In genomic region chr14:100227717-100228116, GRCm38 (mm10) we compare ENCODE assay signal across 25 mouse cellular contexts. TPM values are rescaled to one million over a fixed set of nuclear protein-coding genes. Genes with fewer than 3 reads are reported as not detected.
DNase-seq lines count a peak whose midpoint lies in the region; ATAC-seq and TF ChIP-seq lines count a peak whose summit lies in the region.
"Had no signal": no experiment of that assay in that cellular context is flagged by ENCODE, and none has a peak within 500 bp of the region (broad histone marks: within the 10 kb centered on the region; RNA-seq: fewer than 3 reads in every experiment).

No protein-coding gene starts in this region.

- no peak for ATAC-seq in intestine, embryonic 14.5 days (replicated peaks; ENCODE audit: low FRiP score, low TSS enrichment, low read depth)
- no peak for ATAC-seq in intestine, embryonic 15.5 days
- no peak for ATAC-seq in liver, embryonic 11.5 days (replicated peaks; ENCODE audit: low FRiP score)
- no peak for ATAC-seq in midbrain, embryonic 11.5 days (ENCODE audit: low FRiP score)
- ATAC-seq in midbrain, embryonic 14.5 days (ENCODE audit: low FRiP score, low TSS enrichment) = no peak
- peak; percentile 90 for ATAC-seq in liver, postnatal 0 days
- ATAC-seq: activated CD4-positive, CD25-positive, alpha-beta regulatory T cell, adult 4 months; CD4-positive, CD25-positive, alpha-beta regulatory T cell, adult 4 months; forebrain, embryonic 13.5 days; Patski had no signal

- WGBS in intestine, embryonic 14.5 days = 88% methylated on average over 6 of the region's 6 CpGs
- WGBS in intestine, embryonic 15.5 days = 87% methylated on average over 6 of the region's 6 CpGs
- 24% methylated on average over 6 of the region's 6 CpGs for WGBS in liver, adult 2 months
- 79% methylated on average over 6 of the region's 6 CpGs for WGBS in liver, embryonic 11.5 days
- 95% methylated on average over 6 of the region's 6 CpGs for WGBS in midbrain, embryonic 11.5 days
- 96% methylated on average over 6 of the region's 6 CpGs for WGBS in midbrain, embryonic 14.5 days
- 63% methylated on average over 6 of the region's 6 CpGs for WGBS in liver, postnatal 0 days (ENCODE audit: insufficient replicate concordance)

- H3K9ac ChIP-seq in intestine, embryonic 14.5 days (ENCODE audit: low read length) = no peak overlapping the region
- H3K9ac ChIP-seq in intestine, embryonic 15.5 days = no peak overlapping the region
- no peak overlapping the region for H3K9ac ChIP-seq in liver, adult 2 months (ENCODE audit: low read depth, low read length)
- H3K9ac ChIP-seq in liver, embryonic 11.5 days (ENCODE audit: low read depth, low read length) = no peak overlapping the region
- H3K9ac ChIP-seq in midbrain, embryonic 11.5 days (ENCODE audit: low read length) = no peak overlapping the region
- no peak overlapping the region for H3K9ac ChIP-seq in midbrain, embryonic 14.5 days (replicated peaks; ENCODE audit: low read length)
- H3K9ac ChIP-seq in liver, postnatal 0 days (replicated peaks) = no peak overlapping the region
- H3K9ac ChIP-seq: embryonic facial prominence, embryonic 12.5 days; forebrain, embryonic 13.5 days had no signal

- peak; percentile 4 for DNase-seq in intestine, embryonic 14.5 days (ENCODE audit: low spot score)
- no peak for DNase-seq in liver, adult 2 months (ENCODE audit: extremely low read depth, low read depth, low spot score)
- DNase-seq in liver, embryonic 11.5 days (ENCODE audit: low spot score) = no peak
- DNase-seq in midbrain, embryonic 11.5 days (ENCODE audit: low spot score, missing footprints) = peak; percentile 57
- DNase-seq in midbrain, embryonic 14.5 days = no peak
- no peak for DNase-seq in liver, postnatal 0 days
- DNase-seq in heart, adult 11 months = no peak
- DNase-seq: adrenal gland, adult 8-10 months; adrenal gland, postnatal 14 days; adrenal gland, postnatal 36 days; B cell, adult 2 months; cerebellum, adult 11-12 months; cerebellum, adult 2 months; cerebellum, adult 9-10 months; cerebellum, postnatal 10 days; cerebellum, postnatal 25 days had no signal

- TF ChIP-seq POLR2A in liver, adult 2 months (IDR thresholded peaks at IDR 0.05; ENCODE audit: extremely low read depth, insufficient read depth, low read length) = no peak

- no peaks in the 10 kb centered on the region for H3K9me3 ChIP-seq in intestine, embryonic 14.5 days (ENCODE audit: control insufficient read depth, low read length)
- H3K9me3 ChIP-seq in intestine, embryonic 15.5 days = no peaks in the 10 kb centered on the region
- no peaks in the 10 kb centered on the region for H3K9me3 ChIP-seq in liver, embryonic 11.5 days (ENCODE audit: control insufficient read depth, low read length)
- no peaks in the 10 kb centered on the region for H3K9me3 ChIP-seq in midbrain, embryonic 11.5 days (ENCODE audit: control insufficient read depth, low read length)
- H3K9me3 ChIP-seq in midbrain, embryonic 14.5 days (ENCODE audit: control insufficient read depth, low read length) = no peaks in the 10 kb centered on the region
- H3K9me3 ChIP-seq in liver, postnatal 0 days (ENCODE audit: low read length) = no peaks in the 10 kb centered on the region
- H3K9me3 ChIP-seq: embryonic facial prominence, embryonic 10.5 days; embryonic facial prominence, embryonic 12.5 days; forebrain, embryonic 13.5 days had no signal

- no peak overlapping the region for H3K4me3 ChIP-seq in intestine, embryonic 14.5 days (ENCODE audit: low read depth, low read length)
- H3K4me3 ChIP-seq in intestine, embryonic 15.5 days (replicated peaks) = no peak overlapping the region
- H3K4me3 ChIP-seq in liver, adult 2 months (ENCODE audit: insufficient read depth, low read depth, low read length) = no peak overlapping the region
- no peak overlapping the region for H3K4me3 ChIP-seq in liver, embryonic 11.5 days (ENCODE audit: low read depth, low read length)
- no peak overlapping the region for H3K4me3 ChIP-seq in midbrain, embryonic 11.5 days (ENCODE audit: low read depth, low read length)
- H3K4me3 ChIP-seq in midbrain, embryonic 14.5 days (replicated peaks; ENCODE audit: low read depth, low read length) = no peak overlapping the region
- H3K4me3 ChIP-seq in liver, postnatal 0 days (ENCODE audit: low read depth, low read length) = no peak overlapping the region
- H3K4me3 ChIP-seq: embryonic facial prominence, embryonic 10.5 days; embryonic facial prominence, embryonic 12.5 days; forebrain, embryonic 13.5 days had no signal

- no peaks in the 10 kb centered on the region for H3K36me3 ChIP-seq in intestine, embryonic 14.5 days (ENCODE audit: control insufficient read depth, insufficient read depth, low read length)
- no peaks in the 10 kb centered on the region for H3K36me3 ChIP-seq in intestine, embryonic 15.5 days
- no peaks in the 10 kb centered on the region for H3K36me3 ChIP-seq in liver, adult 2 months (ENCODE audit: control insufficient read depth, insufficient read depth, low read length)
- H3K36me3 ChIP-seq in liver, embryonic 11.5 days (ENCODE audit: control insufficient read depth, insufficient read depth, low read length) = no peaks in the 10 kb centered on the region
- H3K36me3 ChIP-seq in midbrain, embryonic 11.5 days (ENCODE audit: control insufficient read depth, insufficient read depth, low read length) = no peaks in the 10 kb centered on the region
- H3K36me3 ChIP-seq in midbrain, embryonic 14.5 days (ENCODE audit: control insufficient read depth, insufficient read depth, low read length) = no peaks in the 10 kb centered on the region
- H3K36me3 ChIP-seq in liver, postnatal 0 days (replicated peaks; ENCODE audit: insufficient read depth, low read length) = no peaks in the 10 kb centered on the region
- H3K36me3 ChIP-seq: embryonic facial prominence, embryonic 12.5 days; G1E had no signal

- TF ChIP-seq EP300 in liver, postnatal 0 days (IDR thresholded peaks at IDR 0.05; ENCODE audit: low read depth) = no peak

- TF ChIP-seq CTCF in liver, adult 2 months (IDR thresholded peaks at IDR 0.05; ENCODE audit: low read depth, low read length) = no peak
- TF ChIP-seq CTCF in liver, postnatal 0 days (IDR thresholded peaks at IDR 0.05; ENCODE audit: low read depth) = no peak

- no peak overlapping the region for H3K4me2 ChIP-seq in intestine, embryonic 14.5 days (ENCODE audit: low read length)
- H3K4me2 ChIP-seq in intestine, embryonic 15.5 days (replicated peaks) = no peak overlapping the region
- H3K4me2 ChIP-seq in liver, embryonic 11.5 days = no peak overlapping the region
- H3K4me2 ChIP-seq in midbrain, embryonic 11.5 days = no peak overlapping the region
- H3K4me2 ChIP-seq in midbrain, embryonic 14.5 days (ENCODE audit: low read length) = no peak overlapping the region
- H3K4me2 ChIP-seq in liver, postnatal 0 days (ENCODE audit: low read depth, low read length) = peak overlapping the region; percentile 18; the same call in 1 of the 2 replicates
- H3K4me2 ChIP-seq: embryonic facial prominence, embryonic 12.5 days; forebrain, embryonic 13.5 days had no signal

- peaks cover 11% of the 10 kb centered on the region for H3K4me1 ChIP-seq in intestine, embryonic 14.5 days (replicated peaks; ENCODE audit: control insufficient read depth, insufficient read depth, low read length)
- no peaks in the 10 kb centered on the region for H3K4me1 ChIP-seq in intestine, embryonic 15.5 days (replicated peaks)
- H3K4me1 ChIP-seq in liver, adult 2 months (ENCODE audit: control insufficient read depth, insufficient read depth, low read length) = peaks cover 52% of the 10 kb centered on the region
- no peaks in the 10 kb centered on the region for H3K4me1 ChIP-seq in liver, embryonic 11.5 days (replicated peaks; ENCODE audit: control insufficient read depth, insufficient read depth, low read length)
- no peaks in the 10 kb centered on the region for H3K4me1 ChIP-seq in midbrain, embryonic 11.5 days (ENCODE audit: control insufficient read depth, insufficient read depth, low read length)
- H3K4me1 ChIP-seq in midbrain, embryonic 14.5 days (ENCODE audit: control insufficient read depth, insufficient read depth, low read length) = no peaks in the 10 kb centered on the region
- peaks cover 6% of the 10 kb centered on the region for H3K4me1 ChIP-seq in liver, postnatal 0 days (ENCODE audit: insufficient read depth)
- H3K4me1 ChIP-seq: forebrain, embryonic 13.5 days had no signal

- peaks cover 30% of the 10 kb centered on the region for H3K79me2 ChIP-seq in liver, adult 2 months (ENCODE audit: control insufficient read depth, insufficient read depth, low read length)

- no peaks in the 10 kb centered on the region for H3K27me3 ChIP-seq in intestine, embryonic 14.5 days (replicated peaks; ENCODE audit: control insufficient read depth, insufficient read depth, low read length)
- no peaks in the 10 kb centered on the region for H3K27me3 ChIP-seq in intestine, embryonic 15.5 days (replicated peaks)
- no peaks in the 10 kb centered on the region for H3K27me3 ChIP-seq in liver, adult 2 months (ENCODE audit: control insufficient read depth, insufficient read depth, low read length)
- H3K27me3 ChIP-seq in liver, embryonic 11.5 days (replicated peaks; ENCODE audit: control insufficient read depth, insufficient read depth, low read length) = no peaks in the 10 kb centered on the region
- H3K27me3 ChIP-seq in midbrain, embryonic 11.5 days (ENCODE audit: control insufficient read depth, insufficient read depth, low read length) = no peaks in the 10 kb centered on the region
- no peaks in the 10 kb centered on the region for H3K27me3 ChIP-seq in midbrain, embryonic 14.5 days (ENCODE audit: control insufficient read depth, insufficient read depth, low read length)
- H3K27me3 ChIP-seq in liver, postnatal 0 days (ENCODE audit: insufficient read depth, low read length) = no peaks in the 10 kb centered on the region
- H3K27me3 ChIP-seq: CH12.LX; embryonic facial prominence, embryonic 12.5 days; forebrain, embryonic 13.5 days had no signal

- H3K27ac ChIP-seq in intestine, embryonic 14.5 days (ENCODE audit: low read depth) = no peak overlapping the region
- no peak overlapping the region for H3K27ac ChIP-seq in intestine, embryonic 15.5 days
- H3K27ac ChIP-seq in liver, adult 2 months (replicated peaks; ENCODE audit: insufficient read depth, low read depth, low read length) = peak overlapping the region; percentile 32; the same call in 1 of the 2 replicates
- H3K27ac ChIP-seq in liver, embryonic 11.5 days (ENCODE audit: low read depth, low read length) = no peak overlapping the region
- no peak overlapping the region for H3K27ac ChIP-seq in midbrain, embryonic 11.5 days (ENCODE audit: low read depth, low read length)
- H3K27ac ChIP-seq in midbrain, embryonic 14.5 days (replicated peaks; ENCODE audit: low read depth, low read length) = no peak overlapping the region
- peak overlapping the region; percentile 63 for H3K27ac ChIP-seq in liver, postnatal 0 days (ENCODE audit: low read depth)
- H3K27ac ChIP-seq: embryonic facial prominence, embryonic 10.5 days; embryonic facial prominence, embryonic 12.5 days; forebrain, embryonic 13.5 days had no signal

RNA-seq across cellular contexts. Expression of gene Klf12, which starts 56.8 kb away (rescaled TPM):
- polyA plus RNA-seq in intestine, embryonic 14.5 days (2014; fragmentation: Nextera tagmentation; extraction: Ambion mirVana) = 14.8 and 18.5 TPM in 2 replicates
- 10.6 TPM in 2 replicates for polyA plus RNA-seq in intestine, embryonic 15.5 days (2015; fragmentation: Nextera tagmentation; extraction: Ambion mirVana)
- 25.8 and 29.2 TPM in 2 replicates for total RNA-seq in liver, adult 2 months (2014; rRNA removed)
- polyA plus RNA-seq in liver, adult 2 months (2012; rRNA removed) = 17.9 and 20.7 TPM in 2 replicates
- 11.6 and 11.8 TPM in 2 replicates for polyA plus RNA-seq in liver, embryonic 11.5 days (2014; fragmentation: Nextera tagmentation; extraction: Ambion mirVana)
- 27.7 and 35.8 TPM in 2 replicates for polyA plus RNA-seq in midbrain, embryonic 11.5 days (2014; fragmentation: Nextera tagmentation; extraction: Ambion mirVana)
- polyA plus RNA-seq in midbrain, embryonic 14.5 days (2014; fragmentation: Nextera tagmentation; extraction: Ambion mirVana) = 36.4 and 61.4 TPM in 2 replicates
- 5.2 and 7.1 TPM in 2 replicates for polyA plus RNA-seq in liver, postnatal 0 days (2015; fragmentation: Nextera tagmentation; extraction: Ambion mirVana)
- polyA plus RNA-seq: G1E had no signal

Comparison
In these comparisons a context has a peak if more than half of its experiments do, and no peak if none do; other contexts are left out.
1. DNase-seq: peak in intestine, embryonic 14.5 days (single experiment) and midbrain, embryonic 11.5 days (single experiment); none in liver, adult 2 months (single experiment), liver, embryonic 11.5 days (single experiment), midbrain, embryonic 14.5 days (single experiment), liver, postnatal 0 days (single experiment) and heart, adult 11 months (single experiment).
2. H3K27ac ChIP-seq: peak in liver, adult 2 months (single experiment) and liver, postnatal 0 days (single experiment); none in intestine, embryonic 14.5 days (single experiment), intestine, embryonic 15.5 days (single experiment), liver, embryonic 11.5 days (single experiment), midbrain, embryonic 11.5 days (single experiment) and midbrain, embryonic 14.5 days (single experiment).